Mouse (Mus musculus): Measurements from ENCODE around the gene Nup43. TPM values are rescaled to one million over a fixed set of nuclear protein-coding genes. Genes with fewer than 3 reads are reported as not detected.
"Not testable (repeated sequence)": the region's sequence is repeated elsewhere in the genome, so short reads cannot be mapped to it uniquely, and the experiment has no call there.

Nup43 gene
- polyA plus RNA-seq (2016; fragmentation: Nextera tagmentation; extraction: Ambion mirVana): 74.9 and 90.2 TPM in 2 replicates

- Histone ChIP-seq H3K9me3 (replicated peaks) (no peaks in the 10 kb centered on the region), H3K27ac (replicated peaks) (peak within 1 kb of the TSS; percentile 85), H3K4me3 (peak within 1 kb of the TSS; percentile 89), H3K36me3 (peaks cover 30% of the 10 kb centered on the region), H3K4me1 (peaks cover 18% of the 10 kb centered on the region), H3K27me3 (ENCODE audit: low read depth, poor library complexity, severe bottlenecking) (no peaks in the 10 kb centered on the region)
- WGBS: under 1% methylated on average over 24 of the region's 24 CpGs
- peak; percentile 90 for DNase-seq (ENCODE audit: low spot score)
Measured at GRCm38 (mm10) chr10:7667342-7667802, at the start of gene Nup43. Gene Nup43, plus strand, starts transcription at chr10:7667503.

GRCm38 (mm10) chr10:7617556-7617955 lies 49.7 kb upstream of the Nup43 start:
- WGBS: 32% methylated on average over 3 of the region's 3 CpGs
- not testable (repeated sequence) for DNase-seq (ENCODE audit: low spot score)

GRCm38 (mm10) chr10:7619821-7620241 lies 47.5 kb upstream of the Nup43 start:
- peaks cover 2% of the 10 kb centered on the region for H3K9me3 ChIP-seq (replicated peaks)
- no peak overlapping the region for H3K27ac ChIP-seq (replicated peaks)
- DNase-seq (ENCODE audit: low spot score): no peak
- H3K27me3 ChIP-seq (ENCODE audit: low read depth, poor library complexity, severe bottlenecking): no peaks in the 10 kb centered on the region
- H3K4me1 ChIP-seq: 0 out of 2 replicates have a peak, but pooled peaks cover 3% of the 10 kb centered on the region
- 83% methylated on average over 5 of the region's 5 CpGs for WGBS
- peaks cover 11% of the 10 kb centered on the region for H3K36me3 ChIP-seq
- H3K4me3 ChIP-seq: no peak overlapping the region

More at GRCm38 (mm10) chr10:7617556-7617955, 49.7 kb upstream of the Nup43 start:
- H3K27ac ChIP-seq (replicated peaks); H3K36me3 ChIP-seq; H3K4me1 ChIP-seq; H3K27me3 ChIP-seq (ENCODE audit: low read depth, poor library complexity, severe bottlenecking); H3K4me3 ChIP-seq: not testable (repeated sequence)
- H3K9me3 ChIP-seq (replicated peaks): peaks cover 11% of the 10 kb centered on the region

GRCm38 (mm10) chr10:7620723-7621122 lies 46.6 kb upstream of the Nup43 start:
- Histone ChIP-seq H3K4me1 (0 out of 2 replicates have a peak, but pooled peaks cover 3% of the 10 kb centered on the region), H3K36me3 (peaks cover 9% of the 10 kb centered on the region), H3K9me3 (replicated peaks) (no peaks in the 10 kb centered on the region), H3K27ac (replicated peaks) (no peak overlapping the region), H3K4me3 (no peak overlapping the region), H3K27me3 (ENCODE audit: low read depth, poor library complexity, severe bottlenecking) (no peaks in the 10 kb centered on the region)
- no peak for DNase-seq (ENCODE audit: low spot score)
- WGBS: 70% methylated on average over 5 of the region's 5 CpGs

- Histone ChIP-seq H3K4me3 (no peak overlapping the region), H3K36me3 (peaks cover 8% of the 10 kb centered on the region), H3K4me1 (0 out of 2 replicates have a peak, but pooled peaks cover 3% of the 10 kb centered on the region), H3K27me3 (ENCODE audit: low read depth, poor library complexity, severe bottlenecking) (no peaks in the 10 kb centered on the region), H3K27ac (replicated peaks) (no peak overlapping the region), H3K9me3 (replicated peaks) (no peaks in the 10 kb centered on the region)
- no peak for DNase-seq (ENCODE audit: low spot score)
- WGBS: 92% methylated on average over 3 of the region's 3 CpGs
Measured at GRCm38 (mm10) chr10:7622378-7622777, 44.9 kb upstream of the Nup43 start.

- Histone ChIP-seq H3K27ac (replicated peaks) (no peak overlapping the region), H3K9me3 (replicated peaks) (no peaks in the 10 kb centered on the region), H3K4me1 (0 out of 2 replicates have a peak, but pooled peaks cover 3% of the 10 kb centered on the region), H3K4me3 (no peak overlapping the region), H3K36me3 (peaks cover 24% of the 10 kb centered on the region), H3K27me3 (ENCODE audit: low read depth, poor library complexity, severe bottlenecking) (no peaks in the 10 kb centered on the region)
- WGBS: 99% methylated on average over 3 of the region's 3 CpGs
- no peak for DNase-seq (ENCODE audit: low spot score)
Measured at GRCm38 (mm10) chr10:7623861-7624518, 43.3 kb upstream of the Nup43 start.

- 94% methylated on average over 4 of the region's 4 CpGs for WGBS
- H3K36me3 ChIP-seq: peaks cover 57% of the 10 kb centered on the region
Measured at GRCm38 (mm10) chr10:7629092-7629491, 38.2 kb upstream of the Nup43 start.

GRCm38 (mm10) chr10:7630286-7630685 lies 37.0 kb upstream of the Nup43 start:
- Histone ChIP-seq H3K4me1 (no peaks in the 10 kb centered on the region), H3K4me3 (no peak overlapping the region), H3K36me3 (peaks cover 54% of the 10 kb centered on the region), H3K27me3 (ENCODE audit: low read depth, poor library complexity, severe bottlenecking) (no peaks in the 10 kb centered on the region), H3K9me3 (replicated peaks) (no peaks in the 10 kb centered on the region), H3K27ac (replicated peaks) (no peak overlapping the region)
- no peak for DNase-seq (ENCODE audit: low spot score)
- 96% methylated on average over 5 of the region's 5 CpGs for WGBS

More at GRCm38 (mm10) chr10:7629092-7629491, 38.2 kb upstream of the Nup43 start:
- H3K9me3 ChIP-seq (replicated peaks): no peaks in the 10 kb centered on the region
- H3K4me1 ChIP-seq: no peaks in the 10 kb centered on the region
- no peak overlapping the region for H3K27ac ChIP-seq (replicated peaks)
- H3K27me3 ChIP-seq (ENCODE audit: low read depth, poor library complexity, severe bottlenecking): no peaks in the 10 kb centered on the region
- DNase-seq (ENCODE audit: low spot score): no peak
- no peak overlapping the region for H3K4me3 ChIP-seq

- no peak overlapping the region for H3K4me3 ChIP-seq
- no peaks in the 10 kb centered on the region for H3K27me3 ChIP-seq (ENCODE audit: low read depth, poor library complexity, severe bottlenecking)
- H3K27ac ChIP-seq (replicated peaks): no peak overlapping the region
- no peaks in the 10 kb centered on the region for H3K9me3 ChIP-seq (replicated peaks)
- 90% methylated on average over 16 of the region's 16 CpGs for WGBS
- no peaks in the 10 kb centered on the region for H3K4me1 ChIP-seq
- H3K36me3 ChIP-seq: peaks cover 54% of the 10 kb centered on the region
- DNase-seq (ENCODE audit: low spot score): no peak
Measured at GRCm38 (mm10) chr10:7630951-7631720, 36.2 kb upstream of the Nup43 start.

GRCm38 (mm10) chr10:7640366-7640765 lies 26.9 kb upstream of the Nup43 start:
- WGBS: 96% methylated on average over 12 of the region's 12 CpGs
- H3K27ac ChIP-seq (replicated peaks): no peak overlapping the region
- H3K27me3 ChIP-seq (ENCODE audit: low read depth, poor library complexity, severe bottlenecking): no peaks in the 10 kb centered on the region
- H3K9me3 ChIP-seq (replicated peaks): no peaks in the 10 kb centered on the region
- no peak overlapping the region for H3K4me3 ChIP-seq
- DNase-seq (ENCODE audit: low spot score): no peak
- H3K4me1 ChIP-seq: no peaks in the 10 kb centered on the region
- peaks cover 84% of the 10 kb centered on the region for H3K36me3 ChIP-seq

GRCm38 (mm10) chr10:7645911-7646310 lies 21.4 kb upstream of the Nup43 start:
- Histone ChIP-seq H3K27me3 (ENCODE audit: low read depth, poor library complexity, severe bottlenecking) (no peaks in the 10 kb centered on the region), H3K4me3 (no peak overlapping the region), H3K36me3 (peaks cover 75% of the 10 kb centered on the region), H3K9me3 (replicated peaks) (no peaks in the 10 kb centered on the region), H3K4me1 (no peaks in the 10 kb centered on the region), H3K27ac (replicated peaks) (no peak overlapping the region)
- WGBS: 92% methylated on average over 2 of the region's 2 CpGs
- no peak for DNase-seq (ENCODE audit: low spot score)

GRCm38 (mm10) chr10:7649059-7649458 lies 18.2 kb upstream of the Nup43 start:
- Histone ChIP-seq H3K4me3 (no peak overlapping the region), H3K36me3 (peaks cover 48% of the 10 kb centered on the region), H3K4me1 (no peaks in the 10 kb centered on the region), H3K27me3 (ENCODE audit: low read depth, poor library complexity, severe bottlenecking) (no peaks in the 10 kb centered on the region), H3K9me3 (replicated peaks) (no peaks in the 10 kb centered on the region), H3K27ac (replicated peaks) (no peak overlapping the region)
- 96% methylated on average over 4 of the region's 4 CpGs for WGBS
- DNase-seq (ENCODE audit: low spot score): no peak

GRCm38 (mm10) chr10:7651057-7651456 lies 16.2 kb upstream of the Nup43 start:
- no peak overlapping the region for H3K4me3 ChIP-seq
- WGBS: 87% methylated on average over 2 of the region's 2 CpGs

More at GRCm38 (mm10) chr10:7651057-7651456, 16.2 kb upstream of the Nup43 start:
- Histone ChIP-seq H3K27me3 (ENCODE audit: low read depth, poor library complexity, severe bottlenecking) (no peaks in the 10 kb centered on the region), H3K9me3 (replicated peaks) (no peaks in the 10 kb centered on the region), H3K27ac (replicated peaks) (no peak overlapping the region), H3K36me3 (peaks cover 28% of the 10 kb centered on the region), H3K4me1 (no peaks in the 10 kb centered on the region)
- DNase-seq (ENCODE audit: low spot score): no peak
